Mouse (Mus musculus) embryonic fibroblast, embryonic 13.5 days (primary cell): ENCODE measurements around the gene Gas1. TPM values are rescaled to one million over a fixed set of nuclear protein-coding genes. Genes with fewer than 3 reads are reported as not detected.

Experiments
- H3K27ac ChIP-seq: 2 replicates; pipeline ENCODE4 v1.5.1; 2012; ENCODE audit warnings: low read length, control low read depth, inconsistent platforms; ENCODE audit not compliant: insufficient read depth
- H3K4me1 ChIP-seq: 2 replicates; pipeline ENCODE4 v1.6.1; 2011; ENCODE audit warnings: low read length; ENCODE audit not compliant: control insufficient read depth, insufficient read depth
- H3K4me3 ChIP-seq: 2 replicates; pipeline ENCODE4 v1.5.1; 2011; ENCODE audit warnings: mild to moderate bottlenecking, control low read depth, low read length; ENCODE audit not compliant: insufficient read depth
- CTCF ChIP-seq: IDR thresholded peaks from 2 replicates; pipeline ENCODE4 v1.5.1; 2011; ENCODE audit warnings: mild to moderate bottlenecking, control low read depth, low read length, moderate library complexity, borderline replicate concordance; ENCODE audit not compliant: insufficient read depth
- POLR2A ChIP-seq: IDR thresholded peaks from 2 replicates; pipeline ENCODE4 v1.6.1; 2011; ENCODE audit warnings: low read depth, mild to moderate bottlenecking, control low read depth, low read length, moderate library complexity
- polyA plus RNA-seq: library from polyadenylated mRNA; stranded (reverse); fragments of >200 nt; gene quantifications from 2 replicates; pipeline ENCODE4 v1.2.4, GENCODE M21; 2011; ENCODE audit warnings: low read depth; ENCODE audit not compliant: missing spikeins, insufficient read length

Gene Gas1
- polyA plus RNA-seq, 1 experiment = 241 TPM

DNA sequence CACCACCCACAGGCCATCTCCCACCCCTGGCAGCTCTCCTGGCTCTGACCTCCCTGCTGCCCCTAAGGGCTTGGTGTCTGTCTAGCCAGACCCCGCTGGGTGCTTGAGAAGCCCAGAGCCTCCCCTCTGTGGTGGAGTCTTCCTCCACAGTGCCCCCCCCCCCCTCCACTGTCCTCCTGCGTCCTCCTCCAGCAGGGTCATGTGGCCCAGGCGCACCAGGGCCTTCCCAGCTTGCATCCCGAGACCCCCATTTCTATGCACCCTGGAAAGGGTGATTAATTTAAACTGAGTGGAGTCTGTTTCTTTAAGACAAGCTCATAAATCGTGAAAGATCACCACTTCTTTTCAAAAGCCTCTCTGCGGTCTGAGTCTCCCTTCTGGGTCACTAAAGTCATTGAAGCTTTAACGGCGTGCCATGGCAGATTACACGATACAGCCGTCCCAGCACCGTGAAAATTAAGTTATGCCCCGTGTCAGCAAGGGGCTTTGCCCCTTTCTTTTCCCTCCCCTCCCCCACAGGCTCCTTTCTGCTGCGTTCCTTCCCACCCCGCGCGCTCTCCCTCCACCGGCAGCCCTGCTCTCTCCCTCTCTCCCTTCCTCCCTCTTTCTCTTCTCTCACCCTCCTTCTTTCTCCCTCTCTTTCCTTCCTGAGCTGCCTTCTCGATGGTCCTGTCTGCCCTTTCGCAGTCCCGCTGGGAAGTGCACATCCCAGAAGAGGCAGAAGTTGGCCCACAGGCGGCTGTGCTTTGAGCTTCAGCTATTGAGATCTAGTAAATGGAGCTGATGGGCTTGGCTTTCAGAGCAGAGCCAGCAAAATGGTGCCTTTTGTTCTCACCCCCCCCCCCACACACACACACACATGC is 29.9 kb downstream of the Gas1 start:
- Histone ChIP-seq H3K4me1 (no peaks in the 10 kb centered on the region), H3K27ac (no peak overlapping the region), H3K4me3 (no peak overlapping the region)
- TF ChIP-seq POLR2A = no peak
- no peak for TF ChIP-seq CTCF

DNA sequence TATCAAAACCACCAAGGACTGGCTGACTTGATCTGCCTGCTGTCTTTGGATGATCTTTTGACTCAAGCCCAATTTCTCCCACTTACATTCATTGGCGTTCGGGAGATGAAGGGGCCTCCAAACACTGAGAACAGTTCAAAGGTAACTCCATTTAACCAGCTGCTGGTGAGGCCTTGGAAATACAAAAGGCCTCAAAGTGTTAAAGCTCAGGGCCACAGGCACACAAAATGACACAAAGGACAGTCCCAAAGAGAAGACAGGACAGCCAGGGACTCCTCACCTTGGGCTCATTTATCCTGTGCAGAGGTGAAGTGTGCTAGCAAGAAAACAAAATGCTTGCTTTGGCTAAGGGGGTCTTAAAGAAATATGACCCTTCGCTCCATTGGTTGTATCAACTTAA is 30.9 kb downstream of the Gas1 start:
- TF ChIP-seq CTCF (no peak), POLR2A (no peak)
- H3K4me1 ChIP-seq = no peaks in the 10 kb centered on the region
- no peak overlapping the region for H3K4me3 ChIP-seq
- H3K27ac ChIP-seq = no peak overlapping the region

DNA sequence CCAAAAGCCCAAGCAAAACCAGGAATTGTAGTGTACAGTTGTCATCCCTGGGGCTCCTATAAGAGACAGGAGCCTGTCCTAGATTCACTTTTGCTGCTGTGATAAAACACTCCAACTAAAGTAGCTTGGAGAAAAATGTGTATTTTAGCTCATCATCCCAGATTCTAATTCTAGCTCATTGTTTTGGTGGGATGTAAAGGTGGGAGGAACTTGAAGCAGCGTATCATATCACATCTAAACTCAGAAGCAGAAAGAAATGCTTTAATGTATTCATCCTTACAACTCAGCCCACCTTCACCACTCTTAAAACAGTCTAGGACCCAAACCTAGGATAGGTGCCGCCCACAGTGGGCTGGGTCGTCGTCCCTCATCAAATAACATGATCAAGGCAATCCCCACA is 40.2 kb downstream of the Gas1 start:
- H3K4me3 ChIP-seq = no peak overlapping the region
- no peak for TF ChIP-seq CTCF
- TF ChIP-seq POLR2A = no peak

DNA sequence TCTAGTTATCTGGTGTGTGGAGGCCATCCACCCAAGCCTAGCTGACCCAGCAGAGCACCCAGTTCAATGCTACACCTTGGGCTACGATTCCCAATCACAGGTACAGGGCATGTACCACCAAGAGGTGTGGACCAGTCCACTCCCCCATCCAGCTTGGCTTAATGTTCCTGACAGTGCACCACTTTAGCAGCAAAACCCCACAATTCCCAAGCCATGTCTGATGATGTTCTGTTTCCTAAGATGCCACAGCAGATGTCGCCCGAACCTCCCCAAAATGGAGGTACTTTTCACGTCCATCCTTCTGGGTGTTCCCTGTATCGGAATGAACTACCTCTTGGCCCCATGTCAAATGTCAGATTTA is 42.7 kb downstream of the Gas1 start:
- H3K4me1 ChIP-seq = no peaks in the 10 kb centered on the region
- TF ChIP-seq POLR2A (no peak), CTCF (no peak)
- H3K27ac ChIP-seq = no peak overlapping the region
- H3K4me3 ChIP-seq = no peak overlapping the region

More for the DNA sequence above, 40.2 kb downstream of the Gas1 start:
- Histone ChIP-seq H3K27ac (no peak overlapping the region), H3K4me1 (no peaks in the 10 kb centered on the region)

DNA sequence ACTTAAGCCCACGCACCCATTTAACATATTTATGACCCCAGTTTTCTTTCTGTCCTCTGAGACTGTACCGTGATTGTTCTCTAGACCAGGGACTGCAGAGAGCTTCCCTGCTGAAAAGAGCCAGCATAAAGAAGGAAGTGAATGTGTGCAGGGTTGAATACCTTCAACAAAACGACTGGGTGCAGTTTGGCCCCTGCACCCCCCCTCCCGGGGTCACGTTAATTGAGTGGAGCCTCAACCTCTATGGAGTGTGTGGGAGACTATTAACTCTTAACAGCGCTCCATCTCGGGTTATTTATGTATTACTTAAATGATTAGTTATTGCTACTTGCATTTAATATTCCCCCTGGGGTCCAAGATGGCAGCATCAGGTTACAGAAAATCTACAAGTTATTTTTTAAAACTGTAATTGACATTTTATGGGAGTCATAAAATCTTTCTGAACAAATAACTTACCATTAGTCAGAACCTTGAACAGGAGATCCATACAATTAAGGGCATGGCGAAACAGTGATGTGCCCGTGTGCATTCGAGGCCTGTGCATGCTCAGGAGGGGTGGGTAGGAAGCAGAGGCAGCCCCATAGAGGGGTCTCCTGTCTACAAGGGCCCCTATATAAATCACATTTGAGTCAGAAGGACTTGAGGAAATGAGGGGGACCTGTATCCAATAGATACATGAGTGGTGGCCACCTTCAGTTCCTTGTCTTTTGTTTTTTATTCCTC is 43.3 kb downstream of the Gas1 start:
- no peaks in the 10 kb centered on the region for H3K4me1 ChIP-seq
- no peak overlapping the region for H3K27ac ChIP-seq
- TF ChIP-seq POLR2A (no peak), CTCF (no peak)
- no peak overlapping the region for H3K4me3 ChIP-seq

DNA sequence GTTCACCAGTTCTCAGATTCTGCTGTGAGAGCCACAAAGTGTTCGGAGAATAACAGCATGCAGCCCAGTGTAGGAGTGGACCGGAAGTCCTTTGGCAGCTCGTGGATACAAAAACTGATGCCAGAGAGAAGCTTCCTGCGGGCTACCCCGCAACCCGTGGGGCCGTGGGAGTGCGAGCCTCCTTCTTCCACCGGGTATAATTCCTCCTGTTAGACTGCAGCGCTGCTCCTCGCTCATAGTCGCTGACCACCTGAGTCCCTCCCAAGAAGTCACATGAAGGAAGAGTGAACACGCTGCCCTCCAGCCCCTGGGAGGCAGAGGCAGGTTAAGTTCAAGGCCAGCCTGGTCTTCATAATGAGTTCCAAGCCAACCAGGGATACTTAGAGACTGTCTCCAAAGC is 45.4 kb downstream of the Gas1 start:
- H3K4me1 ChIP-seq = no peaks in the 10 kb centered on the region
- H3K4me3 ChIP-seq = no peak overlapping the region
- H3K27ac ChIP-seq = no peak overlapping the region
- TF ChIP-seq CTCF = no peak
- TF ChIP-seq POLR2A = no peak

DNA sequence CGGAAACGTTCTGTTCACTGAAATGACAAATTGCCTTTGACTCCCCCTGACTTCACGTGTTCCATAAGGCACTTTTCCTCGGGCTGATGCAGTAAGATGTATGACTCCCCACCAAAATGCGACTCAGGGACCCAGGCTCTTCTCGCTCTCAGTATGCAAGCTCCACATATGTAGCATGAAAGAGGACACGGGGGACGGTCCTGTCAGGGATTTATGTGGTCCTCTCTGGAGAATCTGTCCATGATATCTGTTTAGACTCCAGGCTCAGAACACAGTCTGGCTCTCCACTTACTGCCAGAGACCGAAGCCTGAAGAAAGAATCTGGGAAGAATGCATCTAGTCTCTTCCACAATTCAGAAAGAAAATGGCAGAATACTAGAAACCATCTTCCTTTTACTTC is 47.6 kb downstream of the Gas1 start:
- TF ChIP-seq CTCF (no peak), POLR2A (no peak)
- H3K4me1 ChIP-seq = no peaks in the 10 kb centered on the region

DNA sequence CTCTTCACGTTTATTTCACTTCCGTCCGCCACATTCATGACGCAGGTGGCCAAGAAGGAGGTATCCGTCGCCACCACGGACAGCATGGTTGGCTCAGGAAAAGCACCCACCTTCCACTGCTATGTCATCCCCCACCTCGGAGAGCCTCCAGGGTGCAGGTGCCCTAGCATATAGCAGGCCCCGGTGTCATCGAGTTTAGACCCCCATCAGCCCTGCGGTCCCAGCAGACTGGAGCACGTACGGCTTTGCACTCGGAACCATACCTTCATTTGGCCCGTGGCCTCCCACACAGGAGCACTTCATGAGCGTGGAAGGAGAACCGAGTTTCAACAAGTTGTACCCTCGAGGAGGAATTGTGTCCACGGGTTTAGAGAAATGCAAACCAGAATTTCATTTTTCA is 50.8 kb downstream of the Gas1 start:
- no peak overlapping the region for H3K4me3 ChIP-seq
- no peaks in the 10 kb centered on the region for H3K4me1 ChIP-seq
- no peak overlapping the region for H3K27ac ChIP-seq
- TF ChIP-seq POLR2A = no peak
- TF ChIP-seq CTCF = no peak

More for the DNA sequence above, 47.6 kb downstream of the Gas1 start:
- Histone ChIP-seq H3K27ac (no peak overlapping the region), H3K4me3 (no peak overlapping the region)

DNA sequence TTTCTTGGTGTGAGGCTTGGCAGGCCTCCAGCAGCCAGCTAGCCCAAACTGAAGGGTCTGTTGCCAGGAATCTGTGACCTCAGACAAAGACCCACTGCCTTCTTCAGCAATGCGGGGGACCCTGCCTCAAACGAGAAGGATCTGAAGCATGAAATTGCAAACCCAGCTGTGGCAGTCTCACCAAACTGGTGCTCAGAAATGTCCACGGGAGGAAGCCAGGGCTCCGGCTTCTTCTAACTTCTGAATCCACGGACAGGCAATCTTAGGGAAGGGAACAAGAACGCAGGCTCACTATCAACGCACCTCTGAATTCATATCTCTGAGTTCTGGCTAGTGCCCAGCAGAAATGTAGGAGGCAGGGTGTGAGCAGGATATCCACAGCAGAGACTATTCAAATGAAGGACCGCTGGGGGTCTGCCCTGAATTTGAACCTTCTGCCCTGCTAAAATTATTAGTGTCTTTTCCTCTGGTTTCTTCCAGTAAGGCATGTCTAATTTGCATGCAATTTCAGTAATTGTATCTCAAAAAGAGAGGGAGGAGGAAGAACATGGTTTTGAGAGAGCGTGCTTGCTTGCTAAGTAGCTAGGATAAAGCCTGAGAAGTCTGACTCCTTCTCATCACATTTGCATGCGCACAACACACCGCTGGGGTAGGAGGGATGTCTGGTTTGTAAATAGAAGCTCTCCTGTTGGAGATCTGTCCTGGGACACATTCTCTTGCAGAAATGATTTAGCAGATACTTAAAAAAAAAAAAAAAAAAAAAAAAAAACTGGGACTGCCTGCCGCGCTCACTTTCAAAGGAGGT is 51.5 kb downstream of the Gas1 start:
- no peak for TF ChIP-seq CTCF
- no peak for TF ChIP-seq POLR2A
- no peak overlapping the region for H3K4me3 ChIP-seq
- no peaks in the 10 kb centered on the region for H3K4me1 ChIP-seq
- H3K27ac ChIP-seq = no peak overlapping the region
